Comparison of ENCODE assay signal across 12 mouse cellular contexts in the genomic region with DNA sequence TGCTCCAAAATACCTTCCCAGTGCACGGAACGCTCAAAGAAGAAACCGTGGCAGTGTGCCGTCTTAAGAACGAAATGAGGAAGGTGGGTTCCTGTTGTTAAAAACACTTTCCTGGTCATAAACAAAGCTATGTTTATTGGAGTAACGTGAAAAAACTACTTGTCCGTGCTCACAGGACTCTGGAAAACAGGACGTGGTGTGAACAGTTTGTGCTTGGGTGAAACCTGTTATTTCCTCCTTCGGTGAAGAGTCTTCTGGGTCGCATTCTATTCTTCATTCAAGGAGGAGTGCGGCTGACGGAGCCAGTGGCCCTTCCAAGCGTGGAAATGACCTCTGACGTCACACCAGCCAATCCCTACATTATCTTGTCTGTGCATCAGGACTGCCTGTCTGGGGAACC.
"Had no signal": no experiment of that assay in that cellular context is flagged by ENCODE, and none has a peak within 500 bp of the region (broad histone marks: within the 10 kb centered on the region; RNA-seq: fewer than 3 reads in every experiment).

No protein-coding gene starts in this region.

- DNase-seq: kidney, adult 11 months; kidney, adult 8-10 months; kidney, postnatal 10 days; kidney, postnatal 36 days; left cerebral cortex, postnatal 4 days; liver, embryonic 13.5 days; lung, embryonic 14.5 days; thymus, adult 18-20 months; thymus, postnatal 36 days had no signal

- H3K27ac ChIP-seq: kidney, embryonic 15.5 days; liver, embryonic 13.5 days; macrophage; midbrain, embryonic 13.5 days had no signal

- H3K4me1 ChIP-seq: liver, embryonic 13.5 days had no signal

- H3K9me3 ChIP-seq: kidney, embryonic 15.5 days; liver, embryonic 13.5 days; midbrain, embryonic 13.5 days had no signal

- H3K27me3 ChIP-seq: kidney, embryonic 15.5 days; liver, embryonic 13.5 days; midbrain, embryonic 13.5 days had no signal

- ATAC-seq: midbrain, embryonic 13.5 days had no signal

- H3K9ac ChIP-seq: kidney, embryonic 15.5 days; liver, embryonic 13.5 days; lung, embryonic 14.5 days; midbrain, embryonic 13.5 days had no signal

- H3K4me3 ChIP-seq: kidney, embryonic 15.5 days; liver, embryonic 13.5 days; midbrain, embryonic 13.5 days had no signal

- H3K4me2 ChIP-seq: kidney, embryonic 15.5 days; liver, embryonic 13.5 days; lung, embryonic 14.5 days; midbrain, embryonic 13.5 days had no signal

- H3K36me3 ChIP-seq: kidney, embryonic 15.5 days; liver, embryonic 13.5 days; midbrain, embryonic 13.5 days had no signal
